Mouse (Mus musculus): ENCODE measurements at regions not wholly inside any gene's neighbourhood (a gene's known extent, or its start where the extent isn't known, plus 50 kb on each side); places are given as distances from the start of the nearest gene placed in this dataset.

DNA sequence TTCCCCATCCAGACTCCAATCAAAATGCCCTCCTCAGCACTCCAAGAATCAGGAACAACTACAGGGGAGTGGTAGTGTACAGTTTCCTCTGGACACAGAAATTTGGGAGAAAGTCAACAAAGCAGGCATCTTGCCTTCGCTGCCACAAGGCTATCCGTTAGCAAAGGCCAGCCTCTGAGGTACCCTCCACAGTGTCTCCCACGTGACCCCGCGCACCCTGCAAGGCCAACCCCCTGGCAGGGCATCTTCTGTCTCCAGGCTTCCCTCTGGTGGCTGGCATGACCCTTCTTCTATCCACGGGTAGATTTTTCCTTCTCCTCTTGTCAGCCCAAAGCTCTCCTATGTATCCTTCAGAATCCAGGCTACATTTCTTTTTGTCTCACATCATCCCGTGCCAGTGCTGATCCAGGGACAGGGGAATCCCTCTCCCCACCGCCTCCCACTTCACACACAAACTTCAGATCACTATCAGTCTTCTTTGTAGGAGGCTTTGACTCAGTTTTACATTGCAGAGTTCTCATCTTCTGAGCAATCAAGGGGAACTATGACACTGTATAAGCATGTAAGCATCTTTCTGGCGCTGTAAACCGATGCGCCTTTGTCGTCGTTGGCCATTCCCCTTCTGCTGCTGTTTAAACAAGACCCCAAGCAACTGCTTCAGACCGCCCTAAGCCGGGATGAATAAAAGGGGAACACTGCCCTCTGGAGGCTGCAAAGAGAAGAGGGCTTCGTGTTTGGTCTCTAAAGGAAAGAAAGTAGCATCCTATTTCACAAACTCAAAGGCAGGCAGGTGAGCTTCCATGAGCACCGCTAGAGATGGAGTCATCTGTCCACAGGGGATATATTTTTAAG, 226.8 kb upstream of the Stac start:
- H3K4me1 ChIP-seq (ENCODE audit: control insufficient read depth in 1 of 2, insufficient read depth in 2 of 2, low read length in 2 of 2), result no peaks in the 10 kb centered on the region
- no peaks in the 10 kb centered on the region for H3K36me3 ChIP-seq (ENCODE audit: control insufficient read depth in 1 of 2, insufficient read depth in 2 of 2, low read length in 2 of 2)
- no peaks in the 10 kb centered on the region for H3K9me3 ChIP-seq (replicated peaks; ENCODE audit: insufficient read depth, low read length)
- no peaks in the 10 kb centered on the region for H3K27me3 ChIP-seq (ENCODE audit: control insufficient read depth in 1 of 2, insufficient read depth in 2 of 2, low read length in 2 of 2)
- no peak for DNase-seq (ENCODE audit: low read depth, low spot score)
- H3K9ac ChIP-seq (ENCODE audit: control insufficient read depth, low read depth, low read length, poor library complexity, severe bottlenecking), result no peak overlapping the region
- no peak overlapping the region for H3K4me3 ChIP-seq (ENCODE audit: control insufficient read depth in 1 of 2, insufficient read depth in 1 of 2, low read depth in 2 of 2, low read length in 2 of 2)
- H3K27ac ChIP-seq (ENCODE audit: control insufficient read depth, low read depth, low read length), result no peak overlapping the region
- TF ChIP-seq UBTF (IDR thresholded peaks at IDR 0.05; ENCODE audit: borderline replicate concordance, insufficient read depth, low read depth, low read length) (no peak), MEF2A (IDR thresholded peaks at IDR 0.05; ENCODE audit: extremely low read depth, insufficient replicate concordance, low read depth, low read length, poor library complexity, severe bottlenecking) (no peak), SMC3 (IDR thresholded peaks at IDR 0.05; ENCODE audit: low read depth, low read length) (no peak), POLR2AphosphoS5 (IDR thresholded peaks at IDR 0.05; ENCODE audit: borderline replicate concordance, low read depth, low read length) (no peak), CHD2 (IDR thresholded peaks at IDR 0.05; ENCODE audit: low read length) (no peak), MAFK (IDR thresholded peaks at IDR 0.05; ENCODE audit: borderline replicate concordance, low read depth, low read length) (no peak), MXI1 (IDR thresholded peaks at IDR 0.05; ENCODE audit: low read depth, low read length) (no peak), RAD21 (IDR thresholded peaks at IDR 0.05; ENCODE audit: low read depth, low read length) (no peak), POLR2A (IDR thresholded peaks at IDR 0.05; ENCODE audit: control insufficient read depth in 1 of 2, insufficient read depth in 1 of 2, low read depth in 1 of 2, low read length in 2 of 2, poor library complexity in 1 of 2) (no peak), USF2 (IDR thresholded peaks at IDR 0.05; ENCODE audit: borderline replicate concordance in 1 of 2, insufficient read depth in 1 of 2, low read depth in 1 of 2, low read length in 2 of 2) (no peak), GATA1 (IDR thresholded peaks at IDR 0.05; ENCODE audit: low read depth, low read length) (no peak), CTCF (IDR thresholded peaks at IDR 0.05 in 2 of 3, conservative IDR thresholded peaks at IDR 0.05 in 1 of 3; ENCODE audit: control insufficient read depth in 1 of 3, insufficient read depth in 1 of 3, low read depth in 2 of 3, low read length in 3 of 3, poor library complexity in 1 of 3, severe bottlenecking in 1 of 3) (no peak; a peak in 1 of 6 replicates), RCOR1 (IDR thresholded peaks at IDR 0.05; ENCODE audit: low read depth, low read length) (no peak), MAZ (IDR thresholded peaks at IDR 0.05; ENCODE audit: low read depth, low read length) (no peak)
- H3K79me2 ChIP-seq (ENCODE audit: control insufficient read depth, insufficient read depth, low read length, poor library complexity), result no peaks in the 10 kb centered on the region

- Histone ChIP-seq H3K9ac (ENCODE audit: control insufficient read depth, low read depth, low read length, poor library complexity, severe bottlenecking) (no peak overlapping the region), H3K79me2 (ENCODE audit: control insufficient read depth, insufficient read depth, low read length, poor library complexity) (no peaks in the 10 kb centered on the region), H3K4me1 (ENCODE audit: control insufficient read depth in 1 of 2, insufficient read depth in 2 of 2, low read length in 2 of 2) (no peaks in the 10 kb centered on the region), H3K27me3 (ENCODE audit: control insufficient read depth in 1 of 2, insufficient read depth in 2 of 2, low read length in 2 of 2) (no peaks in the 10 kb centered on the region), H3K27ac (ENCODE audit: control insufficient read depth, low read depth, low read length) (no peak overlapping the region), H3K36me3 (ENCODE audit: control insufficient read depth in 1 of 2, insufficient read depth in 2 of 2, low read length in 2 of 2) (no peaks in the 10 kb centered on the region), H3K4me3 (ENCODE audit: control insufficient read depth in 1 of 2, insufficient read depth in 1 of 2, low read depth in 2 of 2, low read length in 2 of 2) (no peak overlapping the region), H3K9me3 (replicated peaks; ENCODE audit: insufficient read depth, low read length) (no peaks in the 10 kb centered on the region)
- TF ChIP-seq EP300 (IDR thresholded peaks at IDR 0.05; ENCODE audit: low read depth in 1 of 2, low read length in 2 of 2) (no peak), RAD21 (IDR thresholded peaks at IDR 0.05; ENCODE audit: low read depth, low read length) (no peak), ZMIZ1 (IDR thresholded peaks at IDR 0.05; ENCODE audit: low read depth, low read length) (no peak), CHD2 (IDR thresholded peaks at IDR 0.05; ENCODE audit: low read length) (no peak), MAFK (IDR thresholded peaks at IDR 0.05; ENCODE audit: borderline replicate concordance, low read depth, low read length) (no peak), HCFC1 (IDR thresholded peaks at IDR 0.05; ENCODE audit: low read depth, low read length) (no peak), TBP (IDR thresholded peaks at IDR 0.05; ENCODE audit: low read depth, low read length) (no peak), E2F4 (IDR thresholded peaks at IDR 0.05; ENCODE audit: borderline replicate concordance, low read depth, low read length) (no peak), ZNF384 (IDR thresholded peaks at IDR 0.05; ENCODE audit: low read depth, low read length) (no peak)
- no peak for DNase-seq (ENCODE audit: low read depth, low spot score)
These were observed 218.7 kb upstream of the Stac start for GRCm38 (mm10) chr9:111908806-111909205.

All from MEL (cell line).